Mouse (Mus musculus): ENCODE measurements at regions not wholly inside any gene's neighbourhood (a gene's known extent, or its start where the extent isn't known, plus 50 kb on each side); places are given as distances from the start of the nearest gene placed in this dataset.

DNA sequence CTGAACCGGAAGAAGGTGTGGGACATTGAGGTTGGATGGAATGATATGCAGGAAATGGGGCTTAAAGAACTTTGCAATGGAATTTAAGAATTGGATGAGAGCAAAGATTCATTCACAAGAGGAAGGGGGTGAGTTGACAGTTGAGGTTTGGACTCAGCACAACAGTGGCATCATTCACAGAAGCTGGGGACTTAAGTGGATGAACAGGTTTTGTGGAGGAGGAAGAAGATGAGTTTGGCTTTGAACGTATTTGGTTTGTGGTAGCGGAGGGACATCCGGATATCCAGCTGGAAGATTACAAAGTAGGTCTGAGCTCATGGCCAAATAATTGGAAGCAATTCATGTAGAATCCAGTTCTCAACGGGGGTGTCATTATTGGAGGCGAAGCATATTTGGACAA is 121.3 kb downstream of the Dusp6 start:
- no peak for TF ChIP-seq CTCF (IDR thresholded peaks at IDR 0.05; ENCODE audit: control insufficient read depth, insufficient read depth, insufficient replicate concordance, low read depth, low read length)
- TF ChIP-seq POLR2A (IDR thresholded peaks at IDR 0.05; ENCODE audit: control insufficient read depth, low read depth, low read length), result no peak
